Mouse (Mus musculus): Measurements from ENCODE around the gene Bank1. TPM values are rescaled to one million over a fixed set of nuclear protein-coding genes. Genes with fewer than 3 reads are reported as not detected.

Bank1 gene
- polyA plus RNA-seq, 1 experiment from 2014 or later: 0.61 TPM

GRCm38 (mm10) chr3:136040041-136040440 is 285.8 kb downstream of the Bank1 start:
- H3K4me3 ChIP-seq (replicated peaks; ENCODE audit: low read depth, low read length): no peak overlapping the region
- H3K27ac ChIP-seq (replicated peaks; ENCODE audit: low read depth, low read length): no peak overlapping the region
- no peaks in the 10 kb centered on the region for H3K27me3 ChIP-seq (ENCODE audit: control insufficient read depth, insufficient read depth, low read length)
- 0 out of 2 replicates have a peak, but pooled peaks cover 3% of the 10 kb centered on the region for H3K9me3 ChIP-seq (ENCODE audit: control insufficient read depth, low read length)
- H3K9ac ChIP-seq (replicated peaks; ENCODE audit: low read length): no peak overlapping the region
- H3K4me2 ChIP-seq (ENCODE audit: low read length): no peak overlapping the region
- DNase-seq (no peak), ATAC-seq (ENCODE audit: low FRiP score, low TSS enrichment) (no peak)
- H3K4me1 ChIP-seq (ENCODE audit: control insufficient read depth, insufficient read depth, low read length): no peaks in the 10 kb centered on the region
- 91% methylated on average over 2 of the region's 2 CpGs for WGBS
- H3K36me3 ChIP-seq (ENCODE audit: control insufficient read depth, insufficient read depth, low read length): no peaks in the 10 kb centered on the region

DNA sequence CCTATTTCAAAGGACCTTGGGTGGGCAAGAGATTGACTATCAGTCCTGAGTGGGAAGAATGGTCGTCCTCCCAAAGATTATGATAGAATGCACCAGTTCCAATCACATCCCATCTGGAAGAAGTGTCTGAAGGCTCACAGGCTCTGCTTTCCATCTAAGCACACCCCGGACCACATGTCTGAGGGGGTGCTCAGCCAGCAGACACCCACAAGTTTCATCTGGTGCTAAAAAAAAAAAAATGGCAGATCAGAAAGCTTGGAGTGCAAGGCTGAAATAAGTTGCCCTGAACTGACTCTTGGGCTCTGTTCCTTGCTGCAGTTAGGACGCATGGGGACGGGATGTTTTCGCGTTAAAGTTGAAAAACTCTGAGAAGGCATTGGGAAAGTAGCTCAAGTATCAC is 286.4 kb downstream of the Bank1 start:
- no peak overlapping the region for H3K4me3 ChIP-seq (replicated peaks; ENCODE audit: low read depth, low read length)
- no peak for DNase-seq
- 91% methylated on average over 6 of the region's 6 CpGs for WGBS

GRCm38 (mm10) chr3:136037254-136037653 is 288.6 kb downstream of the Bank1 start:
- H3K4me1 ChIP-seq (ENCODE audit: control insufficient read depth, insufficient read depth, low read length): no peaks in the 10 kb centered on the region
- ATAC-seq (ENCODE audit: low FRiP score, low TSS enrichment) (no peak), DNase-seq (no peak)
- WGBS: 57% methylated on average over 3 of the region's 3 CpGs
- H3K9me3 ChIP-seq (ENCODE audit: control insufficient read depth, low read length): no peaks in the 10 kb centered on the region
- no peaks in the 10 kb centered on the region for H3K27me3 ChIP-seq (ENCODE audit: control insufficient read depth, insufficient read depth, low read length)
- no peak overlapping the region for H3K27ac ChIP-seq (replicated peaks; ENCODE audit: low read depth, low read length)
- no peaks in the 10 kb centered on the region for H3K36me3 ChIP-seq (ENCODE audit: control insufficient read depth, insufficient read depth, low read length)
- H3K4me3 ChIP-seq (replicated peaks; ENCODE audit: low read depth, low read length): no peak overlapping the region
- H3K4me2 ChIP-seq (ENCODE audit: low read length): no peak overlapping the region
- no peak overlapping the region for H3K9ac ChIP-seq (replicated peaks; ENCODE audit: low read length)

More for the DNA sequence above, 286.4 kb downstream of the Bank1 start:
- ATAC-seq (ENCODE audit: low FRiP score, low TSS enrichment): no peak
- Histone ChIP-seq H3K4me2 (ENCODE audit: low read length) (no peak overlapping the region), H3K9ac (replicated peaks; ENCODE audit: low read length) (no peak overlapping the region), H3K4me1 (ENCODE audit: control insufficient read depth, insufficient read depth, low read length) (no peaks in the 10 kb centered on the region), H3K9me3 (ENCODE audit: control insufficient read depth, low read length) (0 out of 2 replicates have a peak, but pooled peaks cover 3% of the 10 kb centered on the region), H3K27ac (replicated peaks; ENCODE audit: low read depth, low read length) (no peak overlapping the region), H3K27me3 (ENCODE audit: control insufficient read depth, insufficient read depth, low read length) (no peaks in the 10 kb centered on the region), H3K36me3 (ENCODE audit: control insufficient read depth, insufficient read depth, low read length) (no peaks in the 10 kb centered on the region)

- no peak overlapping the region for H3K4me3 ChIP-seq (replicated peaks; ENCODE audit: low read depth, low read length)
- no peak overlapping the region for H3K27ac ChIP-seq (replicated peaks; ENCODE audit: low read depth, low read length)
- H3K9me3 ChIP-seq (ENCODE audit: control insufficient read depth, low read length): no peaks in the 10 kb centered on the region
- no peaks in the 10 kb centered on the region for H3K4me1 ChIP-seq (ENCODE audit: control insufficient read depth, insufficient read depth, low read length)
- no peaks in the 10 kb centered on the region for H3K36me3 ChIP-seq (ENCODE audit: control insufficient read depth, insufficient read depth, low read length)
- H3K27me3 ChIP-seq (ENCODE audit: control insufficient read depth, insufficient read depth, low read length): no peaks in the 10 kb centered on the region
- 61% methylated on average over 1 of the region's 1 CpGs for WGBS
- DNase-seq: no peak
- no peak overlapping the region for H3K9ac ChIP-seq (replicated peaks; ENCODE audit: low read length)
- H3K4me2 ChIP-seq (ENCODE audit: low read length): no peak overlapping the region
- no peak for ATAC-seq (ENCODE audit: low FRiP score, low TSS enrichment)
These were observed 290.1 kb downstream of the Bank1 start for GRCm38 (mm10) chr3:136035784-136036183.

GRCm38 (mm10) chr3:136024876-136025275 is 301.0 kb downstream of the Bank1 start:
- no peaks in the 10 kb centered on the region for H3K27me3 ChIP-seq (ENCODE audit: control insufficient read depth, insufficient read depth, low read length)
- ATAC-seq (ENCODE audit: low FRiP score, low TSS enrichment): no peak
- no peak overlapping the region for H3K4me3 ChIP-seq (replicated peaks; ENCODE audit: low read depth, low read length)
- no peak overlapping the region for H3K27ac ChIP-seq (replicated peaks; ENCODE audit: low read depth, low read length)
- 94% methylated on average over 2 of the region's 2 CpGs for WGBS
- no peaks in the 10 kb centered on the region for H3K4me1 ChIP-seq (ENCODE audit: control insufficient read depth, insufficient read depth, low read length)
- no peak overlapping the region for H3K9ac ChIP-seq (replicated peaks; ENCODE audit: low read length)
- no peaks in the 10 kb centered on the region for H3K36me3 ChIP-seq (ENCODE audit: control insufficient read depth, insufficient read depth, low read length)
- no peak overlapping the region for H3K4me2 ChIP-seq (ENCODE audit: low read length)
- H3K9me3 ChIP-seq (ENCODE audit: control insufficient read depth, low read length): no peaks in the 10 kb centered on the region
- DNase-seq: no peak

- Histone ChIP-seq H3K36me3 (ENCODE audit: control insufficient read depth, insufficient read depth, low read length) (no peaks in the 10 kb centered on the region), H3K4me3 (replicated peaks; ENCODE audit: low read depth, low read length) (no peak overlapping the region), H3K9ac (replicated peaks; ENCODE audit: low read length) (no peak overlapping the region), H3K27me3 (ENCODE audit: control insufficient read depth, insufficient read depth, low read length) (no peaks in the 10 kb centered on the region), H3K4me2 (ENCODE audit: low read length) (no peak overlapping the region), H3K27ac (replicated peaks; ENCODE audit: low read depth, low read length) (no peak overlapping the region), H3K9me3 (ENCODE audit: control insufficient read depth, low read length) (no peaks in the 10 kb centered on the region), H3K4me1 (ENCODE audit: control insufficient read depth, insufficient read depth, low read length) (no peaks in the 10 kb centered on the region)
- DNase-seq (no peak), ATAC-seq (ENCODE audit: low FRiP score, low TSS enrichment) (no peak)
- WGBS: 90% methylated on average over 2 of the region's 2 CpGs
These were observed 308.3 kb downstream of the Bank1 start for GRCm38 (mm10) chr3:136017517-136017916.

DNA sequence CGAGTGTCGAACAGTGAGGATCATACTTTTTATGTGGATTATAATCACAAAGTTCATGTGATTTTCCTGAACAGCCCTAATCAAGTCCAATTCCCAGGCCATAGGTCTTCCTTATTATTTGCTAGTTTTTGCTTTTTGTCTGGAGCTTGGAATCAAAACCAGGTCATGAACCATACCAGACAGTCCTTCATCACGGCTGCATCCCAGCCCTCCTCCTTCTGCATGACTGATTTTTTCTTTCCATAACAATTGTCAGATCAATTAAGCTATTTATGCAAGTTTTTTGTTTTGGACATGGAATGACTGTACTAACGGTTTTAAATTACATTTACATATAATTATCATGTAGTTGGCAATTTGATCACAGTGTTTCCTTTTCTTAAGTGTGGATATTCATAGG is 315.2 kb downstream of the Bank1 start:
- Histone ChIP-seq H3K4me2 (ENCODE audit: low read length) (no peak overlapping the region), H3K27ac (replicated peaks; ENCODE audit: low read depth, low read length) (no peak overlapping the region), H3K4me3 (replicated peaks; ENCODE audit: low read depth, low read length) (no peak overlapping the region), H3K36me3 (ENCODE audit: control insufficient read depth, insufficient read depth, low read length) (no peaks in the 10 kb centered on the region), H3K4me1 (ENCODE audit: control insufficient read depth, insufficient read depth, low read length) (peaks cover 10% of the 10 kb centered on the region; the same call in 1 of the 2 replicates), H3K9me3 (ENCODE audit: control insufficient read depth, low read length) (no peaks in the 10 kb centered on the region), H3K9ac (replicated peaks; ENCODE audit: low read length) (no peak overlapping the region), H3K27me3 (ENCODE audit: control insufficient read depth, insufficient read depth, low read length) (no peaks in the 10 kb centered on the region)
- ATAC-seq (ENCODE audit: low FRiP score, low TSS enrichment) (no peak), DNase-seq (no peak)
- WGBS: 76% methylated on average over 4 of the region's 4 CpGs

DNA sequence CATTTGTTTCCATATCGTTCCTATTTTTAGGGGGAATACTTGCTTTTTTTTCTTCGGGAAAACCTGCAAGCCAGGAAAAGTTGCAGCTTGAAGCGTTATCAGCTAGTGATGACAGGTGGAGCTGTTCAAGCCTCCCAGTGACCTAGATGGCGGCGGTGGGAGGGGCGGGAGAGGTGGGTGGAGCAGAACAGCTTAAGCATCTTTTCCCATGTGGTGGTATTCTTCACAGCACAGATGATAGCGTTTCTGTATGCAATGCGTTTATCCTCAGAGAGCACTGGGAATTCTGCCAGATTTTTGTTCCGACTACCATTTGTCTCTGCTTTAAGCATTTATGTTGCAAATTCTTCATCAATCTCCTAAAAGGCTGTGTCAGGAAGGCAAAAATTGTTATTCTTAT is 318.0 kb downstream of the Bank1 start:
- no peak overlapping the region for H3K4me3 ChIP-seq (replicated peaks; ENCODE audit: low read depth, low read length)
- ATAC-seq (ENCODE audit: low FRiP score, low TSS enrichment) (peak; percentile 77), DNase-seq (peak; percentile 80)

GRCm38 (mm10) chr3:136007081-136007828 is 318.6 kb downstream of the Bank1 start:
- ATAC-seq (ENCODE audit: low FRiP score, low TSS enrichment) (peak; percentile 22; the same call in 1 of the 2 replicates), DNase-seq (peak; percentile 5)
- Histone ChIP-seq H3K4me1 (ENCODE audit: control insufficient read depth, insufficient read depth, low read length) (peaks cover 10% of the 10 kb centered on the region; the same call in 1 of the 2 replicates), H3K9me3 (ENCODE audit: control insufficient read depth, low read length) (no peaks in the 10 kb centered on the region), H3K27ac (replicated peaks; ENCODE audit: low read depth, low read length) (0 out of 2 replicates have a peak overlapping the region, but pooled peaks have one; percentile 2), H3K27me3 (ENCODE audit: control insufficient read depth, insufficient read depth, low read length) (no peaks in the 10 kb centered on the region), H3K4me3 (replicated peaks; ENCODE audit: low read depth, low read length) (no peak overlapping the region), H3K4me2 (ENCODE audit: low read length) (peak overlapping the region; percentile 43), H3K36me3 (ENCODE audit: control insufficient read depth, insufficient read depth, low read length) (no peaks in the 10 kb centered on the region), H3K9ac (replicated peaks; ENCODE audit: low read length) (no peak overlapping the region)
- 64% methylated on average over 11 of the region's 11 CpGs for WGBS

More for the DNA sequence above, 318.0 kb downstream of the Bank1 start:
- Histone ChIP-seq H3K27ac (replicated peaks; ENCODE audit: low read depth, low read length) (peak overlapping the region; percentile 2; the same call in 1 of the 2 replicates), H3K9ac (replicated peaks; ENCODE audit: low read length) (no peak overlapping the region), H3K27me3 (ENCODE audit: control insufficient read depth, insufficient read depth, low read length) (no peaks in the 10 kb centered on the region), H3K4me2 (ENCODE audit: low read length) (peak overlapping the region; percentile 43), H3K36me3 (ENCODE audit: control insufficient read depth, insufficient read depth, low read length) (no peaks in the 10 kb centered on the region), H3K9me3 (ENCODE audit: control insufficient read depth, low read length) (no peaks in the 10 kb centered on the region), H3K4me1 (ENCODE audit: control insufficient read depth, insufficient read depth, low read length) (peaks cover 10% of the 10 kb centered on the region; the same call in 1 of the 2 replicates)
- WGBS: 23% methylated on average over 9 of the region's 9 CpGs
